Comparison of ENCODE assay signal across 22 mouse cellular contexts in genomic region chr5:91708149-91708548, GRCm38 (mm10).
"Had no signal": no experiment of that assay in that cellular context is flagged by ENCODE, and none has a peak within 500 bp of the region (broad histone marks: within the 10 kb centered on the region; RNA-seq: fewer than 3 reads in every experiment).

No protein-coding gene starts in this region.

- H3K4me3 ChIP-seq: heart, adult 2 months; heart, embryonic 12.5 days; hindbrain, embryonic 13.5 days; hindbrain, embryonic 15.5 days; kidney, embryonic 15.5 days; limb, embryonic 10.5 days; limb, embryonic 12.5 days; liver, embryonic 13.5 days had no signal

- ATAC-seq: hindbrain, postnatal 0 days; intestine, embryonic 16.5 days had no signal

- H3K4me2 ChIP-seq: heart, embryonic 12.5 days; hindbrain, embryonic 13.5 days; hindbrain, embryonic 15.5 days; kidney, embryonic 15.5 days; limb, embryonic 12.5 days; liver, embryonic 11.5 days; liver, embryonic 13.5 days had no signal

- H3K36me3 ChIP-seq: heart, embryonic 12.5 days; hindbrain, embryonic 13.5 days; hindbrain, embryonic 15.5 days; kidney, embryonic 15.5 days; limb, embryonic 10.5 days; limb, embryonic 12.5 days; liver, embryonic 13.5 days had no signal

- H3K27ac ChIP-seq: heart, adult 2 months; hindbrain, embryonic 13.5 days; hindbrain, embryonic 15.5 days; hindbrain, postnatal 0 days; kidney, embryonic 15.5 days; kidney, postnatal 0 days; limb, embryonic 10.5 days; limb, embryonic 12.5 days; liver, embryonic 13.5 days had no signal

- H3K9me3 ChIP-seq: heart, embryonic 12.5 days; hindbrain, embryonic 13.5 days; hindbrain, embryonic 15.5 days; kidney, embryonic 15.5 days; limb, embryonic 10.5 days; limb, embryonic 12.5 days; liver, embryonic 13.5 days had no signal

- H3K9ac ChIP-seq: heart, embryonic 12.5 days; hindbrain, embryonic 13.5 days; hindbrain, embryonic 15.5 days; kidney, embryonic 15.5 days; limb, embryonic 12.5 days; liver, embryonic 13.5 days had no signal

- DNase-seq: gastrocnemius, postnatal 14 days; gastrocnemius, postnatal 36 days; heart, adult 2 months; heart, postnatal 10 days; kidney, adult 11 months; kidney, adult 8-10 months; kidney, postnatal 14 days; kidney, postnatal 36 days; layer of hippocampus, adult 9-11 months; layer of hippocampus, postnatal 36 days; liver; liver, embryonic 13.5 days had no signal

- H3K27me3 ChIP-seq: heart, embryonic 12.5 days; hindbrain, embryonic 13.5 days; hindbrain, embryonic 15.5 days; kidney, embryonic 15.5 days; limb, embryonic 12.5 days; liver, embryonic 13.5 days had no signal

- H3K4me1 ChIP-seq: hindbrain, embryonic 13.5 days; hindbrain, embryonic 15.5 days; kidney, embryonic 15.5 days; liver, embryonic 13.5 days had no signal
